Mouse (Mus musculus): ENCODE measurements around the gene Ift43.

DNA sequence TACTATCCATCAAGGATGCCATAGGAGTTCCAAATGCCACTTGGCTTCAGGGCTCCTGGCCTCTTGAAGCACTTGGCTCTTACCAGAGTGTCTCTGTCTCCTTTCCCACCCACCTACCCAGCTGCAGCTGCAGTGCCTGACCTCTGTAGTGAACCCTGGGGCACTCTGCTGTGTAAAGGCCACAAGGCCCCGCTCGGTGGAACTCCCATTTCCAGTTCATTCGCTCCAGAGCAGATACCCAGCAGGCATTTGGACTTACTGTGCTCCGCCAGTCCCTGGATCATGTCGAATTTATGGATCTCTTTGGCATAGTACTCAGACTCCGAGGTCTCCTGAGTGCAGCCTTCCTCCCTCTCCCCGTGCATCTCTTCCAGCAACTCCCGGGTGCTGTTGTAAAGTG is 5.0 kb upstream of the Ift43 start:
- no peak for TF ChIP-seq GATA1 (IDR thresholded peaks at IDR 0.05; ENCODE audit: low read length)
- TF ChIP-seq TAL1 (IDR thresholded peaks at IDR 0.05; ENCODE audit: low read length) = no peak
